In genomic region chr3:104518411-104518810, GRCm38 (mm10) we compare ENCODE assay signal across 30 mouse cellular contexts. TPM values are rescaled to one million over a fixed set of nuclear protein-coding genes. Genes with fewer than 3 reads are reported as not detected.
DNase-seq lines count a peak whose midpoint lies in the region; ATAC-seq and TF ChIP-seq lines count a peak whose summit lies in the region.
"Had no signal": no experiment of that assay in that cellular context is flagged by ENCODE, and none has a peak within 500 bp of the region (broad histone marks: within the 10 kb centered on the region; RNA-seq: fewer than 3 reads in every experiment).

No protein-coding gene starts in this region.

- DNase-seq in liver, postnatal 0 days, result peak; percentile 31
- no peak for DNase-seq in liver, embryonic 11.5 days (ENCODE audit: low spot score)
- DNase-seq in MEL (ENCODE audit: low read depth, low spot score), result peak; percentile 82
- DNase-seq in splenic B cell, adult 2 months (ENCODE audit: low read depth, low spot score), result peak; percentile 70
- no peak for DNase-seq in kidney, postnatal 4 days
- no peak for DNase-seq in embryonic facial prominence, embryonic 10.5 days (ENCODE audit: low spot score)
- no peak for DNase-seq in layer of hippocampus, postnatal 25 days (ENCODE audit: extremely low spot score in 1 of 2, low spot score in 1 of 2)
- DNase-seq: adrenal gland, postnatal 25 days; cerebellum, adult 18-20 months; cerebellum, postnatal 25 days; gastrocnemius, postnatal 25 days; heart, adult 2 months; heart, postnatal 14 days; layer of hippocampus, postnatal 36 days; liver; right cerebral cortex, adult 18-20 months; thymus, postnatal 14 days had no signal

- no peak overlapping the region for H3K4me3 ChIP-seq in liver, postnatal 0 days (ENCODE audit: low read depth, low read length)
- H3K4me3 ChIP-seq in liver, embryonic 11.5 days (ENCODE audit: low read depth, low read length), result no peak overlapping the region
- H3K4me3 ChIP-seq in MEL (ENCODE audit: control insufficient read depth in 1 of 2, insufficient read depth in 1 of 2, low read depth in 2 of 2, low read length in 2 of 2), result no peak overlapping the region
- no peak overlapping the region for H3K4me3 ChIP-seq in embryonic facial prominence, embryonic 10.5 days
- H3K4me3 ChIP-seq: embryonic facial prominence, embryonic 12.5 days; forebrain, embryonic 10.5 days; forebrain, embryonic 15.5 days; heart, adult 2 months; heart, embryonic 13.5 days; intestine, embryonic 15.5 days; liver, embryonic 15.5 days; lung, embryonic 15.5 days; megakaryocyte, embryonic 14.5 days; midbrain, embryonic 13.5 days; neural tube, embryonic 15.5 days had no signal

- TF ChIP-seq CTCF in liver, postnatal 0 days (IDR thresholded peaks at IDR 0.05; ENCODE audit: low read depth), result no peak
- TF ChIP-seq CTCF in MEL (IDR thresholded peaks at IDR 0.05 in 2 of 3, conservative IDR thresholded peaks at IDR 0.05 in 1 of 3; ENCODE audit: control insufficient read depth in 1 of 3, insufficient read depth in 1 of 3, low read depth in 2 of 3, low read length in 3 of 3, poor library complexity in 1 of 3, severe bottlenecking in 1 of 3), result no peak

- no peaks in the 10 kb centered on the region for H3K36me3 ChIP-seq in liver, postnatal 0 days (replicated peaks; ENCODE audit: insufficient read depth, low read length)
- H3K36me3 ChIP-seq in liver, embryonic 11.5 days (ENCODE audit: control insufficient read depth, insufficient read depth, low read length), result no peaks in the 10 kb centered on the region
- H3K36me3 ChIP-seq in MEL (ENCODE audit: control insufficient read depth in 1 of 2, insufficient read depth in 2 of 2, low read length in 2 of 2), result peaks cover 0 to 7% of the 10 kb centered on the region in 2 experiments; a peak in 2 of 4 replicates
- H3K36me3 ChIP-seq in splenic B cell, adult 2 months (ENCODE audit: control insufficient read depth, insufficient read depth, low read length, poor library complexity, severe bottlenecking), result no peaks in the 10 kb centered on the region
- no peaks in the 10 kb centered on the region for H3K36me3 ChIP-seq in embryonic facial prominence, embryonic 10.5 days (replicated peaks)
- H3K36me3 ChIP-seq: embryonic facial prominence, embryonic 12.5 days; forebrain, embryonic 10.5 days; forebrain, embryonic 15.5 days; heart, embryonic 13.5 days; intestine, embryonic 15.5 days; liver, embryonic 15.5 days; lung, embryonic 15.5 days; midbrain, embryonic 13.5 days; neural tube, embryonic 15.5 days had no signal

- H3K79me2 ChIP-seq in MEL (ENCODE audit: control insufficient read depth, insufficient read depth, low read length, poor library complexity), result no peaks in the 10 kb centered on the region

- H3K9ac ChIP-seq in liver, postnatal 0 days (replicated peaks), result no peak overlapping the region
- no peak overlapping the region for H3K9ac ChIP-seq in liver, embryonic 11.5 days (ENCODE audit: low read depth, low read length)
- H3K9ac ChIP-seq in MEL (ENCODE audit: control insufficient read depth, low read depth, low read length, poor library complexity, severe bottlenecking), result no peak overlapping the region
- H3K9ac ChIP-seq: embryonic facial prominence, embryonic 12.5 days; forebrain, embryonic 15.5 days; heart, embryonic 13.5 days; intestine, embryonic 15.5 days; liver, embryonic 15.5 days; lung, embryonic 15.5 days; midbrain, embryonic 13.5 days; neural tube, embryonic 15.5 days had no signal

- peaks cover 14% of the 10 kb centered on the region for H3K4me1 ChIP-seq in liver, postnatal 0 days (ENCODE audit: insufficient read depth)
- H3K4me1 ChIP-seq in liver, embryonic 11.5 days (replicated peaks; ENCODE audit: control insufficient read depth, insufficient read depth, low read length), result no peaks in the 10 kb centered on the region
- peaks cover 2 to 6% of the 10 kb centered on the region in 2 experiments; a peak in 3 of 4 replicates for H3K4me1 ChIP-seq in MEL (ENCODE audit: control insufficient read depth in 1 of 2, insufficient read depth in 2 of 2, low read length in 2 of 2)
- H3K4me1 ChIP-seq in embryonic facial prominence, embryonic 10.5 days, result no peaks in the 10 kb centered on the region
- H3K4me1 ChIP-seq: embryonic facial prominence, embryonic 12.5 days; forebrain, embryonic 10.5 days; forebrain, embryonic 15.5 days; midbrain, embryonic 13.5 days; neural tube, embryonic 15.5 days had no signal

- TF ChIP-seq POLR2A in MEL (IDR thresholded peaks at IDR 0.05; ENCODE audit: control insufficient read depth in 1 of 2, insufficient read depth in 1 of 2, low read depth in 1 of 2, low read length in 2 of 2, poor library complexity in 1 of 2), result no peak

- no peak for TF ChIP-seq EP300 in liver, postnatal 0 days (IDR thresholded peaks at IDR 0.05; ENCODE audit: low read depth)
- TF ChIP-seq EP300 in MEL (IDR thresholded peaks at IDR 0.05; ENCODE audit: low read depth in 1 of 2, low read length in 2 of 2), result peak; percentile 45 to 81

- no peaks in the 10 kb centered on the region for H3K27me3 ChIP-seq in liver, postnatal 0 days (ENCODE audit: insufficient read depth, low read length)
- H3K27me3 ChIP-seq in liver, embryonic 11.5 days (replicated peaks; ENCODE audit: control insufficient read depth, insufficient read depth, low read length), result no peaks in the 10 kb centered on the region
- no peaks in the 10 kb centered on the region; a peak in 1 of 4 replicates for H3K27me3 ChIP-seq in MEL (ENCODE audit: control insufficient read depth in 1 of 2, insufficient read depth in 2 of 2, low read length in 2 of 2)
- H3K27me3 ChIP-seq in splenic B cell, adult 2 months (ENCODE audit: control insufficient read depth, insufficient read depth, low read length, poor library complexity, severe bottlenecking), result no peaks in the 10 kb centered on the region; the same call in 1 of the 2 replicates
- H3K27me3 ChIP-seq in embryonic facial prominence, embryonic 10.5 days (replicated peaks; ENCODE audit: low read depth, poor library complexity, severe bottlenecking), result no peaks in the 10 kb centered on the region
- H3K27me3 ChIP-seq: embryonic facial prominence, embryonic 12.5 days; forebrain, embryonic 15.5 days; heart, embryonic 13.5 days; intestine, embryonic 15.5 days; liver, embryonic 15.5 days; lung, embryonic 15.5 days; megakaryocyte, embryonic 14.5 days; neural tube, embryonic 15.5 days had no signal

- H3K9me3 ChIP-seq in liver, postnatal 0 days (ENCODE audit: low read length), result no peaks in the 10 kb centered on the region
- H3K9me3 ChIP-seq in liver, embryonic 11.5 days (ENCODE audit: control insufficient read depth, low read length), result no peaks in the 10 kb centered on the region
- no peaks in the 10 kb centered on the region for H3K9me3 ChIP-seq in MEL (replicated peaks; ENCODE audit: insufficient read depth, low read length)
- no peaks in the 10 kb centered on the region for H3K9me3 ChIP-seq in embryonic facial prominence, embryonic 10.5 days
- H3K9me3 ChIP-seq: embryonic facial prominence, embryonic 12.5 days; forebrain, embryonic 10.5 days; forebrain, embryonic 15.5 days; heart, embryonic 13.5 days; intestine, embryonic 15.5 days; liver, embryonic 15.5 days; lung, embryonic 15.5 days; megakaryocyte, embryonic 14.5 days; midbrain, embryonic 13.5 days; neural tube, embryonic 15.5 days had no signal

- H3K27ac ChIP-seq in liver, postnatal 0 days (ENCODE audit: low read depth), result peak overlapping the region; percentile 31
- no peak overlapping the region for H3K27ac ChIP-seq in liver, embryonic 11.5 days (ENCODE audit: low read depth, low read length)
- H3K27ac ChIP-seq in MEL (ENCODE audit: control insufficient read depth, low read depth, low read length), result no peak overlapping the region
- H3K27ac ChIP-seq in embryonic facial prominence, embryonic 10.5 days (replicated peaks), result no peak overlapping the region
- H3K27ac ChIP-seq: embryonic facial prominence, embryonic 12.5 days; forebrain, embryonic 10.5 days; forebrain, embryonic 15.5 days; heart, adult 2 months; heart, embryonic 13.5 days; hindbrain, postnatal 0 days; intestine, embryonic 15.5 days; liver, embryonic 15.5 days; lung, embryonic 15.5 days; midbrain, embryonic 13.5 days; neural tube, embryonic 15.5 days had no signal

- H3K4me2 ChIP-seq in liver, postnatal 0 days (ENCODE audit: low read depth, low read length), result no peak overlapping the region
- H3K4me2 ChIP-seq in liver, embryonic 11.5 days, result no peak overlapping the region
- H3K4me2 ChIP-seq: embryonic facial prominence, embryonic 12.5 days; forebrain, embryonic 15.5 days; heart, embryonic 13.5 days; intestine, embryonic 15.5 days; liver, embryonic 15.5 days; lung, embryonic 15.5 days; midbrain, embryonic 13.5 days; neural tube, embryonic 15.5 days had no signal

- WGBS in liver, postnatal 0 days (ENCODE audit: insufficient replicate concordance), result 47% methylated on average over 3 of the region's 3 CpGs
- WGBS in liver, embryonic 11.5 days, result 51% methylated on average over 3 of the region's 3 CpGs
- 87% methylated on average over 3 of the region's 3 CpGs for WGBS in embryonic facial prominence, embryonic 10.5 days

- TF ChIP-seq RAD21 in MEL (IDR thresholded peaks at IDR 0.05; ENCODE audit: low read depth, low read length), result no peak

- ATAC-seq in liver, postnatal 0 days, result no peak
- ATAC-seq in liver, embryonic 11.5 days (replicated peaks; ENCODE audit: low FRiP score), result no peak
- peak; percentile 95 for ATAC-seq in megakaryocyte, adult 5-6 weeks (ENCODE audit: poor library complexity, severe bottlenecking)
- ATAC-seq: CD4-positive, CD25-positive, alpha-beta regulatory T cell, adult 4 months; forebrain, embryonic 15.5 days; hindbrain, postnatal 0 days; midbrain, embryonic 13.5 days had no signal

TF ChIP-seq in MEL, 35 proteins besides CTCF, POLR2A, EP300 and RAD21 (continues in another document):
- TF ChIP-seq TCF12 (IDR thresholded peaks at IDR 0.05; ENCODE audit: low read depth, low read length) (peak; percentile 33; the same call in 1 of the 2 replicates), SIN3A (IDR thresholded peaks at IDR 0.05; ENCODE audit: low read length) (peak; percentile 50; the same call in 1 of the 2 replicates), MEF2A (IDR thresholded peaks at IDR 0.05; ENCODE audit: extremely low read depth, insufficient replicate concordance, low read depth, low read length, poor library complexity, severe bottlenecking) (no peak), MYC (IDR thresholded peaks at IDR 0.05; ENCODE audit: low read depth, low read length) (peak; percentile 39; the same call in 1 of the 2 replicates), BHLHE40 (IDR thresholded peaks at IDR 0.05; ENCODE audit: borderline replicate concordance, low read depth, low read length) (peak; percentile 21; the same call in 1 of the 2 replicates)

RNA-seq across cellular contexts. Expression of gene Lrig2, which starts 6.7 kb away (rescaled TPM):
- polyA plus RNA-seq in liver, postnatal 0 days (2015; fragmentation: Nextera tagmentation; extraction: Ambion mirVana), result 2.5 and 2.6 TPM in 2 replicates
- polyA plus RNA-seq in liver, embryonic 11.5 days (2014; fragmentation: Nextera tagmentation; extraction: Ambion mirVana), result 9.8 and 11.0 TPM in 2 replicates
- total RNA-seq in MEL (2012; rRNA removed), result 4.3 and 6.1 TPM in 2 replicates
- 1 to 10 TPM in 1 of 2 experiments, not detected in 1; 4.2 TPM for polyA plus RNA-seq in MEL (2012; ENCODE audit: insufficient read depth in 1 of 2, insufficient read length in 2 of 2, low read depth in 1 of 2, low replicate concordance in 2 of 2, missing spikeins in 1 of 2)
- 8.5 and 12.9 TPM in 2 replicates for total RNA-seq in megakaryocyte, adult 5-6 weeks (2015)
- total RNA-seq in megakaryocyte, adult 5-6 weeks (2017), result 16.0 and 19.8 TPM in 2 replicates
- polyA plus RNA-seq in embryonic facial prominence, embryonic 10.5 days (2016; fragmentation: Nextera tagmentation; extraction: Ambion mirVana), result 19.1 and 19.6 TPM in 2 replicates
- 10 to 100 TPM; 26.1 to 38.2 TPM for total RNA-seq in layer of hippocampus, postnatal 25 days (2021)

Comparison
In these comparisons a context has a peak if more than half of its experiments do, and no peak if none do; other contexts are left out.
1. DNase-seq: peak in liver, postnatal 0 days (single experiment), MEL (single experiment) and splenic B cell, adult 2 months (single experiment); none in liver, embryonic 11.5 days (single experiment), kidney, postnatal 4 days (0 of 2), embryonic facial prominence, embryonic 10.5 days (single experiment) and layer of hippocampus, postnatal 25 days (0 of 2).